Mouse (Mus musculus): ENCODE measurements around the gene Apob. TPM values are rescaled to one million over a fixed set of nuclear protein-coding genes. Genes with fewer than 3 reads are reported as not detected.

The Apob gene
- total RNA-seq (2012; rRNA removed) = 1.2 and 1.7 TPM in 2 replicates

DNA sequence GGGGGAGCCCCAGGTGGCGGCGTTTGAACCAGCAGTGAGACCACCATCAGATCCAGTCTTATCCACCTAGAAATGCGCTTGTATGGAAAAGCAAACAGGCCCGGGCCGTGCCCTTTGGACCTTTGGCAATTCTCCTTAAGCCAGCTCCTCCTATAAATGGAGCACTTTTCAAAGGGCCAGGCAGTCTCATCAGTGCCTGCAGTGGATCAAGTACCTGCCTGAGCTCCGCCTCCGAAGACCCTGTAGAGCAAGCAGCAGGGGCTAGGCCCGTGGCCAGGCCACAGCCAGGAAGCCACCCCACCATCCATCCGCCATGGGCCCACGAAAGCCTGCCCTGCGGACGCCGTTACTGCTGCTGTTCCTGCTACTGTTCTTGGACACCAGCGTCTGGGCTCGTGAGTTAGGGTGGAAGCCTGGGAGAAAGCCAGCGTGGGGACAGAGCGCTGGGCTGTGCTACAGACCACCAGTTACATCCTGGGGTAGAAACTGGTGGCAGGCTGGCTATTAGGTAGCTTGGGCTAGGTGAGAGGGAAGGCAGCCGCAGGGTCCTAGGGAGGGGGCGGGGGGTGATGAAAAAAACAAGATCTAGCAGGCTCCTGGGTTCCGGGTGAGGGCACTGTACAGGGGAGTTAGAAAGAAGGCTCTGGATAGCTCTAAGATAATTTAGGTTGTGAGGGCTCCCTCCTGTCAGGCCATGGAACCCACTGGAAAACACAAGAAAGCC is at the start of gene Apob:
Gene Apob, plus strand, starts transcription at position 183 of the 724 bp plus-strand sequence.
- Histone ChIP-seq H3K9ac (ENCODE audit: insufficient read depth, low read depth, low read length, poor library complexity, severe bottlenecking) (0 out of 2 replicates have a peak within 1 kb of the TSS, but pooled peaks have one; percentile 0), H3K4me3 (ENCODE audit: insufficient read depth in 1 of 2, low read depth in 1 of 2, low read length in 2 of 2, poor library complexity in 1 of 2, severe bottlenecking in 1 of 2) (peak within 1 kb of the TSS; percentile 1 to 11; a peak in 3 of 4 replicates), H3K9me3 (ENCODE audit: control insufficient read depth, insufficient read depth, low read depth, low read length) (no peaks in the 10 kb centered on the region), H3K27ac (ENCODE audit: insufficient read depth, low read depth, low read length, poor library complexity, severe bottlenecking) (no peak within 1 kb of the TSS), H3K4me1 (ENCODE audit: control insufficient read depth in 2 of 2, insufficient read depth in 2 of 2, low read length in 2 of 2, poor library complexity in 1 of 2) (no peaks in the 10 kb centered on the region; a peak in 1 of 4 replicates), H3K36me3 (ENCODE audit: control insufficient read depth, insufficient read depth, low read length, poor library complexity, severe bottlenecking) (no peaks in the 10 kb centered on the region)
- DNase-seq (ENCODE audit: low read depth, low spot score) = peak; percentile 9
- TF ChIP-seq HCFC1 (IDR thresholded peaks at IDR 0.05; ENCODE audit: borderline replicate concordance, insufficient read depth, low read length) = no peak
- in situ Hi-C loops (cut with MboI; ENCODE audit: low sequenced_read_pairs in 2 of 2, unreplicated experiment in 2 of 2) = no loop called here

DNA sequence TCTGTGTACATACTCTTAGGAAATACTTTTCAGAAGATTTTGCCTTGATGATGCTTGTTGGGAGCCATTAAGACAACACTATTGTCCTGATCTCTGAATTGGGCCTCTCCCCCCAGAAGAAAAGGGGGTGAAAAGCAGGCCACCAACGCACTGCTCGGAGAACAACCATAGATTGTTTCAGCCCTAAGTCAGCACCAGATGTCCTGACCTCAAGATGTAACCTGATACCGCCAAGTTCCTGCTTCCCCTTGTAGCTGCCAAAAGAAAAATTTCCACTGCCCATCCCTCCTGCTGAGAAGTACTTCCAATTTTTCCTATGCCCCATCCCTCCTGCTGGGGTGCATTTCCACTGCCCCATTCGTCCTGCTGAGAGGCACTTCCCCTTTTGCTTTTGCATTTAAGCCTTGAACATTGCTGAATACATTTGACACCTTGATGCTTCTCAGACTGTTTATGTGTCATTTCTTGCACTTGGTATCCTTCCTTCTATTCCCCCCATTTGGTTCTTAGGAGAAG is 45.0 kb upstream of the Apob start:
- TF ChIP-seq HCFC1 (IDR thresholded peaks at IDR 0.05; ENCODE audit: borderline replicate concordance, insufficient read depth, low read length) (no peak), MAFK (IDR thresholded peaks at IDR 0.05; ENCODE audit: insufficient read depth, low read depth, low read length) (no peak)
- peak; percentile 9 for DNase-seq (ENCODE audit: low read depth, low spot score)
- Histone ChIP-seq H3K9ac (ENCODE audit: insufficient read depth, low read depth, low read length, poor library complexity, severe bottlenecking) (no peak overlapping the region), H3K4me3 (ENCODE audit: insufficient read depth in 1 of 2, low read depth in 1 of 2, low read length in 2 of 2, poor library complexity in 1 of 2, severe bottlenecking in 1 of 2) (no peak overlapping the region), H3K36me3 (ENCODE audit: control insufficient read depth, insufficient read depth, low read length, poor library complexity, severe bottlenecking) (no peaks in the 10 kb centered on the region), H3K27ac (ENCODE audit: insufficient read depth, low read depth, low read length, poor library complexity, severe bottlenecking) (no peak overlapping the region), H3K9me3 (ENCODE audit: control insufficient read depth, insufficient read depth, low read depth, low read length) (no peaks in the 10 kb centered on the region), H3K4me1 (ENCODE audit: control insufficient read depth in 2 of 2, insufficient read depth in 2 of 2, low read length in 2 of 2, poor library complexity in 1 of 2) (no peaks in the 10 kb centered on the region)
- in situ Hi-C loops (cut with MboI; ENCODE audit: low sequenced_read_pairs in 2 of 2, unreplicated experiment in 2 of 2) = no loop called here

DNA sequence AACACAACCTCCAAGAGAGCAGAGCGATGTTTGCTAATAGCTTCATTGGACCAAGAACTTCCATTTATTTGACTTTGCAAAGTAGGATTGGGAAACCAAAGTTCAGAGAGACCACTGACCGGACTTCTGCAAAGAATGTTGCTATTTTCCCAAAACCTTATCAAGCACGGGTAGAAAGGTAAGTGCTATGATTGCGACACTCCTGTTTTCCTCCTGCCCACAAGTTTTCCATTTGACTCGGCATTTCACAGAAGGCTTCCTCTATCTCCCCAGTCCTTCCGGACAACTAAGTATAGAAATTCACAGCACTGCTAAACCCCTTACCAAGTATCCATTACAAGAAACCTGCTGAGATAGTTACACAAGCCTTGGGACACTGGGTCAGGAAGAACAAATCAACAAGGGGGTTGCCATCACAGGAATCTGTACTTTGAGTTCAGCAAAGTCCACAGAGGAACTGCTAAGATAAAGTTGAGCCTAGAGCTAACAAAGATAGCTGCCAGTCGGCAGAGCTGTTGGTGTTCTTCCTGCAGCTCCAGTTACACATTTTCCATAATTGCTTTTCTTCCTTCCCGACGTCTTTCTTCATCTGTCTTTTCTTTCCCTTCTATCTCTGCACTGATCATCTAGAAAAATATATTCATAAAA is 27.2 kb upstream of the Apob start:
- DNase-seq (ENCODE audit: low read depth, low spot score) = no peak
- no peak overlapping the region for H3K9ac ChIP-seq (ENCODE audit: insufficient read depth, low read depth, low read length, poor library complexity, severe bottlenecking)
- H3K27ac ChIP-seq (ENCODE audit: insufficient read depth, low read depth, low read length, poor library complexity, severe bottlenecking) = no peak overlapping the region
- in situ Hi-C loops (cut with MboI; ENCODE audit: low sequenced_read_pairs in 2 of 2, unreplicated experiment in 2 of 2) = no loop called here
- H3K4me1 ChIP-seq (ENCODE audit: control insufficient read depth in 2 of 2, insufficient read depth in 2 of 2, low read length in 2 of 2, poor library complexity in 1 of 2) = no peaks in the 10 kb centered on the region
- no peak for TF ChIP-seq HCFC1 (IDR thresholded peaks at IDR 0.05; ENCODE audit: borderline replicate concordance, insufficient read depth, low read length)
- TF ChIP-seq CHD2 (IDR thresholded peaks at IDR 0.05; ENCODE audit: low read depth, low read length) = no peak
- TF ChIP-seq ZNF384 (IDR thresholded peaks at IDR 0.05; ENCODE audit: low read depth, low read length) = no peak
- no peak for TF ChIP-seq ZC3H11A (IDR thresholded peaks at IDR 0.05; ENCODE audit: borderline replicate concordance, low read depth, low read length)
- no peak for TF ChIP-seq MAFK (IDR thresholded peaks at IDR 0.05; ENCODE audit: insufficient read depth, low read depth, low read length)
- H3K4me3 ChIP-seq (ENCODE audit: insufficient read depth in 1 of 2, low read depth in 1 of 2, low read length in 2 of 2, poor library complexity in 1 of 2, severe bottlenecking in 1 of 2) = no peak overlapping the region
- no peaks in the 10 kb centered on the region for H3K36me3 ChIP-seq (ENCODE audit: control insufficient read depth, insufficient read depth, low read length, poor library complexity, severe bottlenecking)
- H3K9me3 ChIP-seq (ENCODE audit: control insufficient read depth, insufficient read depth, low read depth, low read length) = no peaks in the 10 kb centered on the region

DNA sequence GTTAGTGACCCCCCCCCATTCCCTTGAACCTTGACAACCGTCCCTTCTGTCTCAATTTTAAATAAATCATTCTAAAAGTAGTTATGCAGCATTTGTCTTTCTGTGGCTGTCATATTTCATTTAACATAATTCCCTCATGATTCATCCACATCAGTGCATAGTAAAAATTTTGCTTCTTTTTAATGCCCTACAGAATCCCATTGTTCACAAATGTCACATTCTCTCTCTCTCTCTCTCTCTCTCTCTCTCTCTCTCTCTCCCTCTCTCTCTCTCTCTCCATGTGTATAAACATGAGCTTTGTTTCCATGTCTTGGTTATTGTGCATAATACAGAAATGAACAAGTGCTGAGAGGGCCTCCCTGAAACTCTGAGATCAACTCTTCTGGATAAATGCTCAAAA is 18.6 kb upstream of the Apob start:
- DNase-seq (ENCODE audit: low read depth, low spot score) = no peak
- TF ChIP-seq HCFC1 (IDR thresholded peaks at IDR 0.05; ENCODE audit: borderline replicate concordance, insufficient read depth, low read length) = no peak
- TF ChIP-seq ZNF384 (IDR thresholded peaks at IDR 0.05; ENCODE audit: low read depth, low read length) = no peak
- no peak for TF ChIP-seq MAFK (IDR thresholded peaks at IDR 0.05; ENCODE audit: insufficient read depth, low read depth, low read length)
- TF ChIP-seq ZC3H11A (IDR thresholded peaks at IDR 0.05; ENCODE audit: borderline replicate concordance, low read depth, low read length) = no peak
- TF ChIP-seq CHD2 (IDR thresholded peaks at IDR 0.05; ENCODE audit: low read depth, low read length) = no peak
- H3K27ac ChIP-seq (ENCODE audit: insufficient read depth, low read depth, low read length, poor library complexity, severe bottlenecking) = no peak overlapping the region
- H3K9me3 ChIP-seq (ENCODE audit: control insufficient read depth, insufficient read depth, low read depth, low read length) = no peaks in the 10 kb centered on the region
- no peaks in the 10 kb centered on the region for H3K36me3 ChIP-seq (ENCODE audit: control insufficient read depth, insufficient read depth, low read length, poor library complexity, severe bottlenecking)
- H3K4me1 ChIP-seq (ENCODE audit: control insufficient read depth in 2 of 2, insufficient read depth in 2 of 2, low read length in 2 of 2, poor library complexity in 1 of 2) = no peaks in the 10 kb centered on the region
- no peak overlapping the region for H3K9ac ChIP-seq (ENCODE audit: insufficient read depth, low read depth, low read length, poor library complexity, severe bottlenecking)
- in situ Hi-C loops (cut with MboI; ENCODE audit: low sequenced_read_pairs in 2 of 2, unreplicated experiment in 2 of 2) = no loop called here
- H3K4me3 ChIP-seq (ENCODE audit: insufficient read depth in 1 of 2, low read depth in 1 of 2, low read length in 2 of 2, poor library complexity in 1 of 2, severe bottlenecking in 1 of 2) = no peak overlapping the region
